ENCODE assay signal across 10 mouse cellular contexts in genomic region chr2:106942451-106942850, GRCm38 (mm10). TPM values are rescaled to one million over a fixed set of nuclear protein-coding genes. Genes with fewer than 3 reads are reported as not detected.
DNase-seq lines count a peak whose midpoint lies in the region; ATAC-seq and TF ChIP-seq lines count a peak whose summit lies in the region.
"Had no signal": no experiment of that assay in that cellular context is flagged by ENCODE, and none has a peak within 500 bp of the region (broad histone marks: within the 10 kb centered on the region; RNA-seq: fewer than 3 reads in every experiment).

No protein-coding gene starts in this region.

- no peak for ATAC-seq in hindbrain, embryonic 14.5 days (ENCODE audit: low FRiP score)
- no peak for ATAC-seq in hindbrain, embryonic 12.5 days (ENCODE audit: low FRiP score)
- no peak for ATAC-seq in inflammation-experienced regulatory T-cells, adult 6 months

- no peaks in the 10 kb centered on the region for H3K9me3 ChIP-seq in hindbrain, embryonic 14.5 days (ENCODE audit: control insufficient read depth, low read length)
- no peaks in the 10 kb centered on the region for H3K9me3 ChIP-seq in hindbrain, embryonic 12.5 days (replicated peaks)
- H3K9me3 ChIP-seq: limb, embryonic 15.5 days had no signal

- no peak overlapping the region for H3K4me3 ChIP-seq in hindbrain, embryonic 14.5 days (replicated peaks; ENCODE audit: low read length)
- no peak overlapping the region for H3K4me3 ChIP-seq in hindbrain, embryonic 12.5 days
- H3K4me3 ChIP-seq: limb, embryonic 15.5 days had no signal

- H3K4me1 ChIP-seq in hindbrain, embryonic 14.5 days (replicated peaks; ENCODE audit: control insufficient read depth, insufficient read depth, low read length), result peaks cover 7% of the 10 kb centered on the region; the same call in 1 of the 2 replicates
- no peaks in the 10 kb centered on the region for H3K4me1 ChIP-seq in hindbrain, embryonic 12.5 days
- H3K4me1 ChIP-seq: limb, embryonic 15.5 days had no signal

- 70% methylated on average over 1 of the region's 1 CpGs for WGBS in hindbrain, embryonic 14.5 days
- WGBS in hindbrain, embryonic 12.5 days, result 91% methylated on average over 1 of the region's 1 CpGs

- no peak for TF ChIP-seq POLR2A in brain, embryonic 14.5 days (IDR thresholded peaks at IDR 0.05; ENCODE audit: borderline replicate concordance, extremely low read depth, insufficient read depth, insufficient read length, poor library complexity, severe bottlenecking)

- no peaks in the 10 kb centered on the region for H3K36me3 ChIP-seq in hindbrain, embryonic 14.5 days (replicated peaks; ENCODE audit: control insufficient read depth, insufficient read depth)
- no peaks in the 10 kb centered on the region for H3K36me3 ChIP-seq in hindbrain, embryonic 12.5 days
- H3K36me3 ChIP-seq: limb, embryonic 15.5 days had no signal

- H3K4me2 ChIP-seq in hindbrain, embryonic 14.5 days (replicated peaks), result no peak overlapping the region
- H3K4me2 ChIP-seq in hindbrain, embryonic 12.5 days (replicated peaks), result no peak overlapping the region
- H3K4me2 ChIP-seq: limb, embryonic 15.5 days had no signal

- DNase-seq in hindbrain, embryonic 14.5 days (ENCODE audit: low spot score), result peak; percentile 32
- peak; percentile 26 for DNase-seq in ovary, postnatal 36 days (ENCODE audit: low spot score)
- DNase-seq in ovary, adult 18-20 months (ENCODE audit: low spot score), result no peak
- DNase-seq in brain, embryonic 14.5 days (ENCODE audit: low read depth), result peak; percentile 85
- peak; percentile 16 for DNase-seq in layer of hippocampus, adult 9-11 months
- DNase-seq in ovary, postnatal 14 days (ENCODE audit: low spot score), result no peak

- no peak overlapping the region for H3K27ac ChIP-seq in hindbrain, embryonic 14.5 days
- no peak overlapping the region for H3K27ac ChIP-seq in hindbrain, embryonic 12.5 days
- H3K27ac ChIP-seq: limb, embryonic 15.5 days had no signal

- no peaks in the 10 kb centered on the region for H3K27me3 ChIP-seq in hindbrain, embryonic 14.5 days (ENCODE audit: control insufficient read depth, insufficient read depth, low read length)
- H3K27me3 ChIP-seq in hindbrain, embryonic 12.5 days, result no peaks in the 10 kb centered on the region
- H3K27me3 ChIP-seq: CH12.LX; limb, embryonic 15.5 days had no signal

- no peak overlapping the region for H3K9ac ChIP-seq in hindbrain, embryonic 14.5 days
- no peak overlapping the region for H3K9ac ChIP-seq in hindbrain, embryonic 12.5 days
- H3K9ac ChIP-seq: limb, embryonic 15.5 days had no signal

- no peak for TF ChIP-seq CTCF in brain, embryonic 14.5 days (IDR thresholded peaks at IDR 0.05; ENCODE audit: borderline replicate concordance, extremely low read depth, insufficient read depth, insufficient read length)

RNA-seq across cellular contexts. Expression of gene Arl14ep, which starts 31.8 kb away (rescaled TPM):
- 37.9 and 39.4 TPM in 2 replicates for polyA plus RNA-seq in hindbrain, embryonic 14.5 days (2014; fragmentation: Nextera tagmentation; extraction: Ambion mirVana)
- polyA plus RNA-seq in hindbrain, embryonic 12.5 days (2016; fragmentation: Nextera tagmentation; extraction: Ambion mirVana), result 53.6 and 60.5 TPM in 2 replicates
- 21.8 and 27.4 TPM in 2 replicates for polyA plus RNA-seq in brain, embryonic 14.5 days (2012; rRNA removed)
- 10 to 100 TPM; 31.9 to 38.3 (median 36.1) TPM for polyA plus RNA-seq in inflammation-experienced regulatory T-cells, adult 6 months (2017; shearing (Covaris generic))

Comparison
In these comparisons a context has a peak if more than half of its experiments do, and no peak if none do; other contexts are left out.
1. DNase-seq: peak in hindbrain, embryonic 14.5 days (single experiment), ovary, postnatal 36 days (single experiment), brain, embryonic 14.5 days (single experiment) and layer of hippocampus, adult 9-11 months (single experiment); none in ovary, adult 18-20 months (single experiment) and ovary, postnatal 14 days (single experiment).